Mouse (Mus musculus): ENCODE measurements at regions not wholly inside any gene's neighbourhood (a gene's known extent, or its start where the extent isn't known, plus 50 kb on each side); places are given as distances from the start of the nearest gene placed in this dataset.

GRCm38 (mm10) chr2:118034026-118034425 is 77.7 kb upstream of the Thbs1 start:
- no peak for TF ChIP-seq EP300 (optimal IDR thresholded peaks at IDR 0.05)
- TF ChIP-seq CTCF (IDR thresholded peaks at IDR 0.05; ENCODE audit: low read depth), result no peak

All from stomach, postnatal 0 days (tissue).